Mouse (Mus musculus) gastrocnemius, postnatal 36 days (tissue): ENCODE results near the gene Wbp1l. TPM values are rescaled to one million over a fixed set of nuclear protein-coding genes. Genes with fewer than 3 reads are reported as not detected.

ENCODE experiments used
- DNase-seq, 2 experiments: peaks; one replicate each; pipeline ENCODE4 v3.0.0; 2022
- intact Hi-C: fragments of 180-260 bp; cut with DNase I; formaldehyde crosslinking; loops from one replicate; pipeline ENCODE4 v1.15.1; 2025
- total RNA-seq, 2 experiments: library from RNA; stranded (reverse); gene quantifications; 2 replicates each; pipeline ENCODE4 v1.2.3; 2021

Gene Wbp1l
- total RNA-seq, 2 experiments from 2014 or later = 56.2 to 66.2 TPM

DNA sequence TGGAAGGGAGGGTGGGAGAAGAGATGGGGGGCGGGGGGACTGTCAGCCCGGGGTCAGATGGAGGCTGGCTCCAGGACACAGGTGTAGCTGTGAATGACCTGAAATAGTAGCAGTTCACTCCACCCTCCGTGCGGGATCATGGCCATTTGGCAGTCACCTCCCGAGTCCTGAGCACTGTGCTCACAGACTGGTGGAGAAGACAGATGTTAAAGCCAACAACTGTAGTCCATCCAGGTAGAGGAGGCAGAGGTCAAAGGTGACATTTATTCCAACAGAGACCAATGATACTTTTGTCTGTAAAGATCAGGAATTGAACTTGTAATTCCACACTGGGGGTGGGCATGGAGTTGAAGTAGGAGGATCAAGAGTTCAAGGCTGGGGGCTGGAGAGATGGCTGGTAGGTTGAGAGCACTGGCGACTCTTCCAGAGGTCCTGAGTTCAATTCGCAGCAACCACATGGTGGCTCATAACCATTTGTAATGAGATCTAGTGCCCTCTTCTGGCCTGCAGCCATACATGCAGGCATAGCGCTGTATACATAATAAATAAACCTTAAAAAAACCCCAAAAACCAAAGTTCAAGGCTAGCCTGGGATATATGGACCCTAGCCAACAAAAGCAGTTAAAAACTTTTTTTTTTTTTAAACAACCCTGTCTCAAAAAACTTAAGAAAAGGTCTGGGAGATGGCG, 6.0 kb upstream of the Wbp1l start:
- DNase-seq = no peak
- intact Hi-C loops = loop anchor here (10.0 kb wide), 2 partner anchors 272 to 372 kb away; no protein-coding TSS in a partner anchor

- DNase-seq = no peak
- intact Hi-C loops = loop anchor here (10.0 kb wide), 2 partner anchors 267 to 367 kb away; no protein-coding TSS in a partner anchor
Measured at GRCm38 (mm10) chr19:46598187-46598586, 697 bp upstream of the Wbp1l start.

- intact Hi-C loops = loop anchor here (10.0 kb wide), 2 partner anchors 265 to 365 kb away; no protein-coding TSS in a partner anchor
Measured at GRCm38 (mm10) chr19:46599375-46600256, 732 bp downstream of the Wbp1l start.

GRCm38 (mm10) chr19:46600371-46600770, 1.5 kb downstream of the Wbp1l start:
- intact Hi-C loops = no loop called here
- no peak for DNase-seq

More at GRCm38 (mm10) chr19:46599375-46600256, 732 bp downstream of the Wbp1l start:
- DNase-seq = no peak

DNA sequence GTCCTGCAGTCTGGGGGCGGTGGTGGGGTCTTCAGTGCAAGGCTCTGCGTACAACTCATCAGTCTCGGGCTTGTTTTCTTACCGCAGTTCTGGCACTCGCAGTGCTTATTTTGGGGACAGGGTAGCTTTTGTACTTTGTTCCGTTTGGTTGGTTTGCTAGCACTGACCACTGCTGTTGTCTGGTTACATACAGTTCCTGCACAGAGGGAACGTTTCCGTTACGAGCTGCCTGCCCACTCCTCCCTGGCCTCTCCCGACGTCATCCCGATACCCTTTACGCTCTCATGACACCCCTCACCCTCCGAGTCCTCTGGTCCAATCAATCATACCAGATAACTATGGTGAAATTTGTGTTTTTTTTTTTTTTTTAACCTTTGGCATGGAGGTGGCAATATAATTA, 2.6 kb downstream of the Wbp1l start:
- intact Hi-C loops = no loop called here
- no peak for DNase-seq

DNA sequence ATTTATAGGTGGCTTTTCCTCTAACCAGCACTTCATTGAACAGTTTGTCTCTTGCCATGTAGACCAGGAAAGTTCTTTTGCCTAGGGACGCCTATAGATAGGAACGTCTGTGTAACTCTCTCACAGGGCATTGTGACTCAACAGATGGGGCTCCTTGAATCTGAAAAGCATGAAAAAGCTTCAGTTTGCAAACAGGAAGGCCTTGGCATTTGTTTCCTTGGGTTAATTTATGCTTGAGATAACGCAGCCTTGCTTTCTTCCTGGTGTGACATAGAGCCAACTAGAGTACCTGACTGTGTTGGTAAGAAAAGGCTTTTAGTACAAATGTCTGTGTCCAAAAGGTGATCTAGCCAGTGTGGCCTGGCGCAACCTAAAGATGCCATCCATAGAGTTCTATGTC, 3.5 kb downstream of the Wbp1l start:
- intact Hi-C loops = no loop called here
- no peak for DNase-seq

GRCm38 (mm10) chr19:46606718-46607117, 7.8 kb downstream of the Wbp1l start:
- intact Hi-C loops = loop anchor here (5.0 kb wide), 1 partner anchor 41 kb away; no protein-coding TSS in a partner anchor
- no peak for DNase-seq

DNA sequence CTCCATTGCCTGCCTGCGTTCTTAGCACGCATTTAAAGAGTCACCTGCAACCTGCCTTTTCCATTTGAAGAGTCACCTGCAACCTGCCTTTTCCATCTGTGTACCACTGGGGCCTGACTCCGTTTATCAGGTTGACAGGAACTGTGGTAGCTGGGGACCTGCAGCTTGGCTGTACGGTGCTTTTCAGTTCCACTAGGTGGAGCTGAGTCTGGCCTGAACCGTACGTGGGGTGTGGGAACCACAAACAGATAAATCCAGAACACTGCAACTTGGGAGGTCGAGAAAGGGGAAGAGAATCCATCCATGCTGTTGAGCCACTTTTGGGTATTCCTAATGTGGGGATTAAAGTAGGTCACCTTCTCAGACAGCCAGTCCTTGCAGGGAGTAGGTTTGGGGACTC, 8.5 kb downstream of the Wbp1l start:
- intact Hi-C loops = loop anchor here (5.0 kb wide), 1 partner anchor 40 kb away; no protein-coding TSS in a partner anchor
- no peak for DNase-seq

GRCm38 (mm10) chr19:46608158-46608557, 9.3 kb downstream of the Wbp1l start:
- intact Hi-C loops = loop anchor here (5.0 kb wide), 1 partner anchor 39 kb away; no protein-coding TSS in a partner anchor
- DNase-seq = no peak

GRCm38 (mm10) chr19:46616378-46616777, 17.5 kb downstream of the Wbp1l start:
- no peak for DNase-seq
- intact Hi-C loops = no loop called here

DNA sequence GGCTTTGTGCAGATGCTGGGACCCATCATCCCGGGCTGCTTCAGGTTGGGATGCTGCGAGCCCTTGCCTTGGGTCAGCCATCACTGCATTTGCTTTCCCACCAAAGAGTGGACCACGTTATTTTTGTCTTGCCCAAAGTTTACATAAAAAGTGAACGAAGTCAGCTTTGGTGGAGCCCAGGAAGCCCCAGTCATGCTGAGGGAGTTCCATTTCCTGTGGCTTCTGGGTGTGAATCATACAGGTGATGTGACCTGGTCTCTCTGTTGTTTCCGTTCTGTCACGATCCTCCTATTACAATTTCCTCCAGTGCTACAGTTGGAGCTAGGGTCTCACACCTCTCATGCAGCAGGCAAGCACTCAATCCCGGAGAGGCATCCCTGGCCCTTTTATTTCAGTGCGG, 18.5 kb downstream of the Wbp1l start:
- DNase-seq = no peak
- intact Hi-C loops = no loop called here

DNA sequence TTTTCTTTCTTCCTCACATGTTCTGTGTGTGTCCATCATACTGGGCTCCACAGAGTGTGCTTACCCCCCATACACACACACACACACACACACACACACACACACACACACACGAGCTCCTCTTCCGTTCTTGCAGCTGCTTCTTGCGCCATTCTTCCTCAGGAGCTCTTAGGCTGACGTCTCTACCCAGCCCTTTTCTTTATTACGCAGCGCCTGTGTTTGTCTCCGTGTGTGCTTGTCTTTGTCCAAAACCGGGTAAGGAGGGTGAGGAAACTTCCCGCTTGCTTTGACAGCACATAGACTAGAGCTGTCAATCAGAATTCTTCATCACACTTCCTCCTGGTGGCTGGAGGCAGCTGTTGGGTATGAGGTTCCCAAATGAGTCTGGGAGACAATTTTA, 19.4 kb downstream of the Wbp1l start:
- no peak for DNase-seq
- intact Hi-C loops = no loop called here

DNA sequence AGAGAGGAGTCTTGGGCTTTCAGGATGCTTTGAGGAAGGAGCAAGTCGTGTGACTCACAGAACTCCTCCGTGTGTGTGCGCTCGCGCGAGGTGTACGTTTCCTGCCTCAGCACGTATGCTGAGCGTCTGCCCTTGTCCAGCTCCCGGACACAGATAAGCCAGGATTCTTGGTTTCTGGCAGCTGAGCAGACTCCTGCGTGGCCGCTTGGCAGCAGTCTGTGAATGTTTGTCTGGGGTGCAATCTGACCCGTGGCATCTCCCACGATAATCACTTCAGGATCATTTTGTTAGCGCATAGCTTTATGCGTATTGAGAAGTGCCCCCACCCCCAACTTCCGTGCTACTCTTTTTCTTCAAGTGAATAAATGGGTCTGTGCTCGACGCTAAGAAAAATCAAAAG, 20.1 kb downstream of the Wbp1l start:
- DNase-seq = no peak
- intact Hi-C loops = no loop called here

- intact Hi-C loops = no loop called here
- no peak for DNase-seq
Measured at GRCm38 (mm10) chr19:46619518-46619917, 20.6 kb downstream of the Wbp1l start.

- intact Hi-C loops = no loop called here
- DNase-seq = no peak
Measured at GRCm38 (mm10) chr19:46620016-46620808, 21.3 kb downstream of the Wbp1l start.

GRCm38 (mm10) chr19:46621236-46622183, 22.6 kb downstream of the Wbp1l start:
- intact Hi-C loops = no loop called here
- no peak for DNase-seq

GRCm38 (mm10) chr19:46622659-46623193, 23.8 kb downstream of the Wbp1l start:
- no peak for DNase-seq
- intact Hi-C loops = no loop called here

- peak in 1 of 2 experiments; percentile 48 for DNase-seq
Measured at GRCm38 (mm10) chr19:46623194-46623667, 24.3 kb downstream of the Wbp1l start.

More at GRCm38 (mm10) chr19:46623194-46623667, 24.3 kb downstream of the Wbp1l start:
- intact Hi-C loops = no loop called here
